Mouse (Mus musculus) kidney, embryonic 15.5 days (tissue): ENCODE measurements around the gene Zscan18. TPM values are rescaled to one million over a fixed set of nuclear protein-coding genes. Genes with fewer than 3 reads are reported as not detected.

Source experiments
- ATAC-seq: fragments of 200-750 bp; cut with Nextera tagmentation; replicated peaks from 2 replicates; pipeline ENCODE4 v1.8.0; 2017; ENCODE audit warnings: moderate TSS enrichment; ENCODE audit not compliant: low FRiP score
- H3K27ac ChIP-seq: fragments of 300-500 bp; sonication (generic); 2 replicates; pipeline ENCODE4 v1.5.1; 2015; ENCODE audit warnings: mild to moderate bottlenecking, inconsistent platforms
- H3K27me3 ChIP-seq: fragments of 300-500 bp; sonication (generic); 2 replicates; pipeline ENCODE4 v1.6.1; 2015; ENCODE audit warnings: inconsistent platforms
- H3K36me3 ChIP-seq: fragments of 300-500 bp; sonication (generic); 2 replicates; pipeline ENCODE4 v1.6.1; 2015; ENCODE audit warnings: inconsistent platforms
- H3K4me1 ChIP-seq: fragments of 300-500 bp; sonication (generic); 2 replicates; pipeline ENCODE4 v1.6.1; 2015; ENCODE audit warnings: inconsistent platforms
- H3K4me2 ChIP-seq: fragments of 300-500 bp; sonication (generic); 2 replicates; pipeline ENCODE4 v1.6.1; 2015; ENCODE audit warnings: moderate library complexity, mild to moderate bottlenecking, inconsistent platforms
- H3K4me3 ChIP-seq: fragments of 300-500 bp; sonication (generic); replicated peaks from 2 replicates; pipeline ENCODE4 v1.5.1; 2015; ENCODE audit warnings: mild to moderate bottlenecking, inconsistent platforms
- H3K9ac ChIP-seq: fragments of 300-500 bp; sonication (generic); 2 replicates; pipeline ENCODE4 v1.6.1; 2015; ENCODE audit warnings: mild to moderate bottlenecking, inconsistent platforms
- H3K9me3 ChIP-seq: fragments of 300-500 bp; sonication (generic); replicated peaks from 2 replicates; pipeline ENCODE4 v1.6.1; 2016; ENCODE audit warnings: inconsistent platforms
- WGBS: fragments of 180-500 bp; shearing (Covaris S2); methylation state at CpG from one replicate; pipeline ENCODE4 v1.1.7; 2015; ENCODE audit warnings: mixed read lengths; 5-methylcytosine and 5-hydroxymethylcytosine counted together
- polyA plus RNA-seq: library from polyadenylated mRNA; unstranded; fragments of >200 nt; fragmentation: Nextera tagmentation; extraction: Ambion mirVana; gene quantifications from 2 replicates; pipeline ENCODE4 v1.2.1, GENCODE M21; 2015

Zscan18 gene
- polyA plus RNA-seq, 1 experiment from 2014 or later = 7.9 TPM

GRCm38 (mm10) chr7:12787333-12787732 is 16.1 kb downstream of the Zscan18 start:
- Histone ChIP-seq H3K27me3 (0 out of 2 replicates have a peak, but pooled peaks cover 2% of the 10 kb centered on the region), H3K9ac (no peak overlapping the region), H3K27ac (no peak overlapping the region), H3K4me1 (no peaks in the 10 kb centered on the region), H3K4me3 (no peak overlapping the region), H3K36me3 (no peaks in the 10 kb centered on the region), H3K9me3 (no peaks in the 10 kb centered on the region), H3K4me2 (no peak overlapping the region)
- WGBS = 82% methylated on average over 6 of the region's 6 CpGs
- ATAC-seq = no peak

GRCm38 (mm10) chr7:12780151-12780830 is 23.1 kb downstream of the Zscan18 start:
- no peaks in the 10 kb centered on the region for H3K9me3 ChIP-seq
- H3K9ac ChIP-seq = peak overlapping the region; percentile 72
- H3K4me3 ChIP-seq = peak overlapping the region; percentile 73
- peaks cover 2% of the 10 kb centered on the region for H3K36me3 ChIP-seq
- 0 out of 2 replicates have a peak overlapping the region, but pooled peaks have one; percentile 48 for H3K27ac ChIP-seq
- WGBS = under 1% methylated on average over 57 of the region's 57 CpGs
- H3K27me3 ChIP-seq = no peaks in the 10 kb centered on the region
- H3K4me2 ChIP-seq = peak overlapping the region; percentile 98
- ATAC-seq = peak; percentile 97
- H3K4me1 ChIP-seq = peaks cover 14% of the 10 kb centered on the region

GRCm38 (mm10) chr7:12779782-12780150 is 23.7 kb downstream of the Zscan18 start:
- H3K9me3 ChIP-seq = no peaks in the 10 kb centered on the region
- peak overlapping the region; percentile 72 for H3K9ac ChIP-seq
- peak overlapping the region; percentile 73 for H3K4me3 ChIP-seq
- H3K27ac ChIP-seq = no peak overlapping the region
- H3K4me1 ChIP-seq = peaks cover 14% of the 10 kb centered on the region
- H3K4me2 ChIP-seq = peak overlapping the region; percentile 98
- H3K27me3 ChIP-seq = no peaks in the 10 kb centered on the region
- WGBS = 17% methylated on average over 10 of the region's 10 CpGs
- ATAC-seq = no peak; the same call in none of the 2 replicates
- H3K36me3 ChIP-seq = peaks cover 7% of the 10 kb centered on the region

GRCm38 (mm10) chr7:12779141-12779540 is 24.3 kb downstream of the Zscan18 start:
- Histone ChIP-seq H3K36me3 (peaks cover 14% of the 10 kb centered on the region), H3K9me3 (no peaks in the 10 kb centered on the region), H3K27ac (no peak overlapping the region), H3K4me3 (peak overlapping the region; percentile 73; the same call in 1 of the 2 replicates), H3K27me3 (no peaks in the 10 kb centered on the region), H3K4me2 (peak overlapping the region; percentile 98), H3K9ac (no peak overlapping the region), H3K4me1 (peaks cover 14% of the 10 kb centered on the region)
- no peak for ATAC-seq
- 85% methylated on average over 5 of the region's 5 CpGs for WGBS

- Histone ChIP-seq H3K36me3 (peaks cover 51% of the 10 kb centered on the region), H3K4me3 (no peak overlapping the region), H3K9me3 (no peaks in the 10 kb centered on the region), H3K27me3 (no peaks in the 10 kb centered on the region), H3K27ac (no peak overlapping the region), H3K4me2 (no peak overlapping the region), H3K9ac (no peak overlapping the region), H3K4me1 (peaks cover 5% of the 10 kb centered on the region; the same call in 1 of the 2 replicates)
- 93% methylated on average over 1 of the region's 1 CpGs for WGBS
- ATAC-seq = no peak
These were observed 28.8 kb downstream of the Zscan18 start for GRCm38 (mm10) chr7:12774606-12775005.

GRCm38 (mm10) chr7:12774111-12774510 is 29.3 kb downstream of the Zscan18 start:
- H3K9ac ChIP-seq = no peak overlapping the region
- no peak overlapping the region for H3K4me3 ChIP-seq
- no peak overlapping the region for H3K27ac ChIP-seq
- H3K9me3 ChIP-seq = no peaks in the 10 kb centered on the region
- H3K27me3 ChIP-seq = no peaks in the 10 kb centered on the region
- no peaks in the 10 kb centered on the region for H3K4me1 ChIP-seq
- no peak for ATAC-seq
- H3K36me3 ChIP-seq = peaks cover 51% of the 10 kb centered on the region
- no peak overlapping the region for H3K4me2 ChIP-seq
- WGBS = 93% methylated on average over 9 of the region's 9 CpGs

GRCm38 (mm10) chr7:12749431-12750198 is 53.8 kb downstream of the Zscan18 start:
- no peaks in the 10 kb centered on the region for H3K36me3 ChIP-seq
- H3K9me3 ChIP-seq = no peaks in the 10 kb centered on the region
- H3K4me1 ChIP-seq = no peaks in the 10 kb centered on the region
- 0 out of 2 replicates have a peak overlapping the region, but pooled peaks have one; percentile 15 for H3K4me3 ChIP-seq
- no peak overlapping the region for H3K27ac ChIP-seq
- H3K27me3 ChIP-seq = no peaks in the 10 kb centered on the region
- H3K9ac ChIP-seq = no peak overlapping the region
- ATAC-seq = peak; percentile 49; the same call in 1 of the 2 replicates
- 72% methylated on average over 24 of the region's 24 CpGs for WGBS
- H3K4me2 ChIP-seq = peak overlapping the region; percentile 15; the same call in 1 of the 2 replicates

GRCm38 (mm10) chr7:12734904-12735303 is 68.5 kb downstream of the Zscan18 start, which contains the start of gene Vmn2r56:
Gene Vmn2r56 (minus strand): TSS chr7:12735004.
- Histone ChIP-seq H3K9ac (no peak within 1 kb of the TSS), H3K4me2 (no peak within 1 kb of the TSS), H3K4me3 (no peak within 1 kb of the TSS), H3K36me3 (no peaks in the 10 kb centered on the region), H3K9me3 (no peaks in the 10 kb centered on the region), H3K27ac (no peak within 1 kb of the TSS), H3K4me1 (no peaks in the 10 kb centered on the region), H3K27me3 (no peaks in the 10 kb centered on the region)
- no peak for ATAC-seq
- 64% methylated on average over 1 of the region's 1 CpGs for WGBS

Other genes with a start within 250 kb of the Zscan18 start
- gene Vmn2r53, start 194.8 kb downstream of the Zscan18 start, polyA plus RNA-seq = 0.01 TPM in 1 of 2 replicates, not detected in the other
- not detected in 2 replicates for gene Vmn2r54, start 163.3 kb downstream of the Zscan18 start, polyA plus RNA-seq
- gene Vmn2r55, start 118.6 kb downstream of the Zscan18 start, polyA plus RNA-seq = not detected in 2 replicates
- not detected in 2 replicates for gene Vmn2r56, start 68.6 kb downstream of the Zscan18 start, polyA plus RNA-seq
- 15.8 and 16.4 TPM in 2 replicates for gene Zfp329, start 15.2 kb upstream of the Zscan18 start, polyA plus RNA-seq
- 32.3 and 34.0 TPM in 2 replicates for gene Zfp110, start 31.1 kb upstream of the Zscan18 start, polyA plus RNA-seq
- 3.7 and 3.8 TPM in 2 replicates for gene Zfp128, start 77.5 kb upstream of the Zscan18 start, polyA plus RNA-seq
- gene Zscan22, start 94.2 kb upstream of the Zscan18 start, polyA plus RNA-seq = 19.3 and 19.9 TPM in 2 replicates
- gene Rps5, start 118.7 kb upstream of the Zscan18 start, polyA plus RNA-seq = 1,034 and 1,085 TPM in 2 replicates
- 0.45 and 0.77 TPM in 2 replicates for gene Rnf225, start 123.8 kb upstream of the Zscan18 start, polyA plus RNA-seq
- gene Zfp324, start 162.2 kb upstream of the Zscan18 start, polyA plus RNA-seq = 9.8 and 11.4 TPM in 2 replicates
- 11.2 and 13.3 TPM in 2 replicates for gene Zfp446, start 174.2 kb upstream of the Zscan18 start, polyA plus RNA-seq
- 0.15 and 0.44 TPM in 2 replicates for gene Slc27a5, start 194.6 kb upstream of the Zscan18 start, polyA plus RNA-seq
- gene Trim28, start 195.5 kb upstream of the Zscan18 start, polyA plus RNA-seq = 283 and 298 TPM in 2 replicates
- 22.1 and 24.8 TPM in 2 replicates for gene Zbtb45, start 206.4 kb upstream of the Zscan18 start, polyA plus RNA-seq
- gene Chmp2a, start 231.2 kb upstream of the Zscan18 start, polyA plus RNA-seq = 144 and 146 TPM in 2 replicates
- 113 and 114 TPM in 2 replicates for gene Ube2m, start 234.6 kb upstream of the Zscan18 start, polyA plus RNA-seq